Mouse (Mus musculus): ENCODE measurements at regions not wholly inside any gene's neighbourhood (a gene's known extent, or its start where the extent isn't known, plus 50 kb on each side); places are given as distances from the start of the nearest gene placed in this dataset.

DNA sequence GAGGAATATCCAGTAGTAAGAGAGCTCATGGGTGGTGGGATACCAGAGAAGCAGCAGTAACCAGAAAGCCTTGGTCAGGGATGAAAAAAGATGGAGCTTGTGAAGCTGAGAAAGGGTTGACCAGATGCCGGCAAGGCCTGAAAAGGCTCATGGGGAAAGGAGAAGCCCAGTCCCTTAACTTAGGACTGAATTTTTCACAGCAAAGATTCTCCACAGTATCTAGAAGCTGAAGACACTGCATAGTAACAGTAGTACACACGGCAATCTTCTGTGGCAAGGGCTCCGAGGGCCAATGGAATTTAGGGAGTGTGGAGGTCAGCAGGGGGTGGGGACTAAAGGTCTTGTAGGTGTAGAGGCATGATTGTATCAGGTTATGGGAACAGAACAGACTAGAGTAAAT, 91.6 kb downstream of the Tent5c start:
- TF ChIP-seq USF1 (IDR thresholded peaks at IDR 0.05; ENCODE audit: low read depth) (no peak), POLR2AphosphoS2 (IDR thresholded peaks at IDR 0.05; ENCODE audit: insufficient read length, low read depth) (no peak), TCF12 (IDR thresholded peaks at IDR 0.05; ENCODE audit: insufficient read depth, poor library complexity, severe bottlenecking) (no peak), POLR2A (IDR thresholded peaks at IDR 0.05; ENCODE audit: insufficient read length, low read depth) (no peak), MAX (IDR thresholded peaks at IDR 0.05; ENCODE audit: low read depth) (no peak), SRF (IDR thresholded peaks at IDR 0.05; ENCODE audit: control insufficient read depth, insufficient read length, low read depth) (no peak), MYOD1 (IDR thresholded peaks at IDR 0.05; ENCODE audit: control insufficient read depth in 1 of 3, insufficient read length in 2 of 3, low read depth in 2 of 3) (no peak), CEBPB (IDR thresholded peaks at IDR 0.05; ENCODE audit: insufficient read depth, poor library complexity, severe bottlenecking) (no peak), REST (IDR thresholded peaks at IDR 0.05; ENCODE audit: insufficient read depth, insufficient read length) (no peak), E2F4 (IDR thresholded peaks at IDR 0.05; ENCODE audit: insufficient read depth) (no peak), MYOG (IDR thresholded peaks at IDR 0.05; ENCODE audit: control insufficient read depth in 1 of 3, insufficient read depth in 1 of 3, insufficient read length in 2 of 3, low read depth in 2 of 3) (no peak), TCF3 (IDR thresholded peaks at IDR 0.05; ENCODE audit: insufficient read length, low read depth) (no peak)

Data from myocyte (in vitro differentiated cells).